Mouse (Mus musculus) cortical plate, adult 2 months (tissue): ENCODE measurements around the gene B430218F22Rik.

ENCODE experiments used
- CTCF ChIP-seq: fragments of 200-500 bp; IDR thresholded peaks from 2 replicates; pipeline ENCODE4 v1.5.1; 2011; ENCODE audit warnings: mild to moderate bottlenecking, control low read depth, low read length; ENCODE audit not compliant: insufficient read depth; ENCODE audit errors: extremely low read depth
- POLR2A ChIP-seq: fragments of 200-500 bp; IDR thresholded peaks from 2 replicates; pipeline ENCODE4 v1.6.1; 2011; ENCODE audit warnings: mild to moderate bottlenecking, low read length, control low read depth; ENCODE audit not compliant: insufficient read depth; ENCODE audit errors: extremely low read depth

- TF ChIP-seq POLR2A (no peak), CTCF (no peak)
Observed at GRCm38 (mm10) chr13:118372871-118373270, 13.6 kb upstream of the B430218F22Rik start.
